Mouse (Mus musculus) midbrain, postnatal 0 days (tissue): ENCODE measurements at regions not wholly inside any gene's neighbourhood (a gene's known extent, or its start where the extent isn't known, plus 50 kb on each side); places are given as distances from the start of the nearest gene placed in this dataset.

Experiments used
- ATAC-seq: fragments of 200-750 bp; cut with Nextera tagmentation; 2 replicates; pipeline ENCODE4 v1.8.0; 2017; ENCODE audit warnings: moderate number of reproducible peaks, mild to moderate bottlenecking, moderate TSS enrichment, moderate library complexity; ENCODE audit not compliant: low FRiP score
- DNase-seq: peaks from one replicate; pipeline ENCODE4 v3.0.0-alpha.2; 2015; ENCODE audit warnings: low spot score
- H3K27ac ChIP-seq: fragments of 300-500 bp; sonication (generic); 2 replicates; pipeline ENCODE4 v1.5.1; 2014; ENCODE audit warnings: low read depth, mild to moderate bottlenecking, low read length, mixed read lengths
- H3K27me3 ChIP-seq: fragments of 300-500 bp; sonication (generic); 2 replicates; pipeline ENCODE4 v1.6.1; 2014; ENCODE audit warnings: low read length, control low read depth, mixed read lengths; ENCODE audit not compliant: insufficient read depth
- H3K36me3 ChIP-seq: fragments of 300-500 bp; sonication (generic); 2 replicates; pipeline ENCODE4 v1.6.1; 2014; ENCODE audit warnings: low read length, control low read depth, mixed read lengths; ENCODE audit not compliant: insufficient read depth
- H3K4me1 ChIP-seq: fragments of 300-500 bp; sonication (generic); 2 replicates; pipeline ENCODE4 v1.6.1; 2014; ENCODE audit warnings: mild to moderate bottlenecking, control low read depth, antibody characterized with exemption, low read length, mixed read lengths; ENCODE audit not compliant: insufficient read depth
- H3K4me2 ChIP-seq: fragments of 300-500 bp; sonication (generic); 2 replicates; pipeline ENCODE4 v1.6.1; 2014; ENCODE audit warnings: low read depth, mild to moderate bottlenecking, low read length, mixed read lengths; ENCODE audit not compliant: poor library complexity, severe bottlenecking
- H3K4me3 ChIP-seq: fragments of 300-500 bp; sonication (generic); 2 replicates; pipeline ENCODE4 v1.5.1; 2014; ENCODE audit warnings: low read depth, mild to moderate bottlenecking, low read length, moderate library complexity
- H3K9ac ChIP-seq: fragments of 300-500 bp; sonication (generic); replicated peaks from 2 replicates; pipeline ENCODE4 v1.6.1; 2014; ENCODE audit warnings: mild to moderate bottlenecking, low read length, moderate library complexity, mixed read lengths; ENCODE audit not compliant: poor library complexity, severe bottlenecking
- H3K9me3 ChIP-seq: fragments of 300-500 bp; sonication (generic); 2 replicates; pipeline ENCODE4 v1.6.1; 2016; ENCODE audit warnings: low read length, control low read depth
- CTCF ChIP-seq: IDR thresholded peaks from 2 replicates; pipeline ENCODE4 v1.5.1; 2016; ENCODE audit warnings: antibody characterized with exemption, mild to moderate bottlenecking
- WGBS: fragments of 180-500 bp; shearing (Covaris S2); extraction: QIAGEN DNeasy Blood & Tissue Kit; methylation state at CpG from one replicate; pipeline ENCODE4 v1.1.7; 2014; 5-methylcytosine and 5-hydroxymethylcytosine counted together

DNA sequence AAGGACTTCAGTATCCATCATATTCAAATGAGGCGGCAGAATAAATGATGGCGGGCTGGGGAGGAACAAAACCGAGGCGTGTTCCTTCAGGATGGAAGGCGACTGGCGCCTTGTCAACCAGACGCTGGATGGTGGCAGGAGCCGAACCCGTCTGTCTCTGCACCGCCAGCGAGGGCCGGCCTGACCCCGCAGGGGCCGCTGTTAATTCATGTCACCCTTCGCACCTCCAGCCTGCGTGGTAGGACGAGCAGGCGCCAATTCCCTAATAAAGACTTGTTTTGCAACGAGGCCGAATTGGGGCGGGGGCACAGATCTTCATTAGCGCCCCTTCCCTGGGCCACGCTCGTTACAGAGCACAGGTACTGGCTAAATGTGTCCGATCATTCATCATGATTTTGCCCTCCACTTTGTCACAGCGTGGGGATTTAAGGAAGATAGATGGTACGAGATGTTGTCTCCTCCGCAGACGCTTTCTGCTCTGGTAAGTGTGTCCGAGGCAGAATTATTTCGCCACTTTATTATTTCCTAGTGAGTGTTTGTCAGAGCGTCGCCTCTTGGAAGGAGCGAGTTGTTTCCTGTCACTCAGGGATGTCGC is 78.7 kb upstream of the Mvb12b start:
- TF ChIP-seq CTCF: no peak
- no peaks in the 10 kb centered on the region for H3K36me3 ChIP-seq
- no peaks in the 10 kb centered on the region for H3K4me1 ChIP-seq
- no peak overlapping the region for H3K4me3 ChIP-seq
- no peaks in the 10 kb centered on the region for H3K9me3 ChIP-seq
- H3K27ac ChIP-seq: no peak overlapping the region
- ATAC-seq (0 out of 2 replicates have a peak, but pooled peaks have one; percentile 8), DNase-seq (peak; percentile 39)
- H3K4me2 ChIP-seq: peak overlapping the region; percentile 29
- 27% methylated on average over 35 of the region's 35 CpGs for WGBS
- H3K27me3 ChIP-seq: no peaks in the 10 kb centered on the region
- no peak overlapping the region for H3K9ac ChIP-seq

GRCm38 (mm10) chr2:33964096-33964495 is 76.3 kb upstream of the Mvb12b start:
- Histone ChIP-seq H3K4me2 (no peak overlapping the region), H3K27ac (no peak overlapping the region), H3K4me3 (no peak overlapping the region), H3K27me3 (no peaks in the 10 kb centered on the region), H3K4me1 (no peaks in the 10 kb centered on the region), H3K9me3 (no peaks in the 10 kb centered on the region), H3K9ac (no peak overlapping the region), H3K36me3 (no peaks in the 10 kb centered on the region)
- DNase-seq: no peak
- 0 out of 2 replicates have a peak, but pooled peaks have one; percentile 1 for TF ChIP-seq CTCF
- ATAC-seq: no peak
- whole genome bisulfite sequencing: 88% methylated on average over 5 of the region's 5 CpGs

GRCm38 (mm10) chr2:33962355-33963037 is 74.8 kb upstream of the Mvb12b start:
- no peak overlapping the region for H3K9ac ChIP-seq
- H3K4me2 ChIP-seq: no peak overlapping the region
- H3K9me3 ChIP-seq: no peaks in the 10 kb centered on the region
- H3K4me1 ChIP-seq: no peaks in the 10 kb centered on the region
- 66% methylated on average over 14 of the region's 14 CpGs for WGBS
- DNase-seq: no peak
- no peak overlapping the region for H3K4me3 ChIP-seq
- H3K36me3 ChIP-seq: no peaks in the 10 kb centered on the region
- no peak for TF ChIP-seq CTCF
- no peak overlapping the region for H3K27ac ChIP-seq
- no peaks in the 10 kb centered on the region for H3K27me3 ChIP-seq
- no peak for ATAC-seq

DNA sequence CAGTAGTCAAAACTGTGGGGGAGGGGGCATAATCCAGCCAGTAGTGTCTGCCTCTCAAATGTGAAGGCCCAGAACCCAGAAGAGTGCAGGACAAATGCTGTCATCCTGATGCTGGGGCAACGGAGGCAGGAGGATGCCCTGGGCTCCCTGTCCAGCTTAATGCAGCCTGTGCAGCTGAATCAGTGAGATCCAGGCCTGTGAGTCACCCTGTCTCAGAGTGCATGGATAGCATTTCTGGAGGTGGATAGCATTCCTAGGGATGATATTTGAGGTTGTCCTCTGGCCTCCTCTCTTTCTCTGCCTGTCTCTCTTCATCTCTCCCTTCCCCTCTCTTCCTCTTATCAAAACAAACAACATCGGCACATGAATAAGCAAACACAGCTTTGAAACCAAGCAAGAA is 73.8 kb upstream of the Mvb12b start:
- H3K36me3 ChIP-seq: no peaks in the 10 kb centered on the region
- H3K4me2 ChIP-seq: no peak overlapping the region
- no peak for TF ChIP-seq CTCF
- no peak for ATAC-seq
- WGBS: 79% methylated on average over 2 of the region's 2 CpGs
- no peak overlapping the region for H3K27ac ChIP-seq
- no peak overlapping the region for H3K9ac ChIP-seq
- no peak for DNase-seq
- no peaks in the 10 kb centered on the region for H3K4me1 ChIP-seq
- no peak overlapping the region for H3K4me3 ChIP-seq
- H3K27me3 ChIP-seq: no peaks in the 10 kb centered on the region
- no peaks in the 10 kb centered on the region for H3K9me3 ChIP-seq

DNA sequence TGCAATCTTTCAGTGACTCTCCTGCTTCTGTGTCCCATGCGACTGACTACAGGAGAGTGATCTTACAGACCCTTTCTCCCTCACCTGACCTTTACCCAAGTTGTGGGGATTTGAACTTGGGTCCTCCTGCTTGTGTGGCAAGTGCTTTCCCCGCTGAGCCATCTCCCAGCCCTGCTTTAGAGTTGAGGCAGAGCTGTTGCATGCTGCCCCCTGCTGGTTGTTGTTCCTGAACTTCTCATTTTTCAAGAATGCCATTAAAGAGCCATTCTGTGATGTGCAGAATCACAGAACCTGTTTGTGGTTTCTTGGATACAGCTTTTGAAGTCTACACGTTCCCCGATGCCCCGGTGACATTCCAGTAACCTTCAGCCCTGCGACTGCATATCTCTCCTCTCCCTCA is 70.0 kb upstream of the Mvb12b start:
- H3K4me3 ChIP-seq: no peak overlapping the region
- peak; percentile 48 for DNase-seq
- no peaks in the 10 kb centered on the region for H3K27me3 ChIP-seq
- no peaks in the 10 kb centered on the region for H3K36me3 ChIP-seq
- H3K9ac ChIP-seq: no peak overlapping the region
- H3K9me3 ChIP-seq: no peaks in the 10 kb centered on the region
- no peak overlapping the region for H3K4me2 ChIP-seq
- H3K4me1 ChIP-seq: no peaks in the 10 kb centered on the region
- no peak overlapping the region for H3K27ac ChIP-seq
- TF ChIP-seq CTCF: peak; percentile 63
- no peak for ATAC-seq
- WGBS: 63% methylated on average over 6 of the region's 6 CpGs

DNA sequence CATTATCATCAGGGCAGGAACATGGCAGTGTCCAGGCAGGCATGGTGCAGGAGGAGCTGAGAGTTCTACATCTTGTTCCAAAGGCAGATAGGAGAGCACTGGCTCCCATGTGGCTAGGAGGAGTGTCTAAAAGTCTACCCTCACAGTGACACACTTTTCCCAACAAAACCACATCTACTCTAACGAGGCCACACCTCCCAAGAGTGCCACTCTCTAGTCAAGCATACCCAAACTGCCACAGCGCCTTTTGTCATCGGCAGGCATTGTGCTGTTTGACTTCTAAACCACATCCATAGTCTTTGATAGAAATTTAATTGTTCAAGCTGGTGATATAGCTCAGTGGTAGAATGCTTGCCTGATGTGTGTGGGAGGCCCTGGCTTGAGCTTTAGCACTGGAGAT is 56.6 kb upstream of the Mvb12b start:
- H3K9ac ChIP-seq: no peak overlapping the region
- H3K9me3 ChIP-seq: no peaks in the 10 kb centered on the region
- no peaks in the 10 kb centered on the region for H3K27me3 ChIP-seq
- no peak for TF ChIP-seq CTCF
- H3K27ac ChIP-seq: no peak overlapping the region
- ATAC-seq: no peak
- no peaks in the 10 kb centered on the region for H3K36me3 ChIP-seq
- H3K4me1 ChIP-seq: no peaks in the 10 kb centered on the region; the same call in 1 of the 2 replicates
- H3K4me3 ChIP-seq: no peak overlapping the region
- WGBS: 88% methylated on average over 3 of the region's 3 CpGs
- H3K4me2 ChIP-seq: no peak overlapping the region
- no peak for DNase-seq
